Mouse (Mus musculus) adrenal gland, postnatal 10 days (tissue): ENCODE results near the gene Brd2. TPM values are rescaled to one million over a fixed set of nuclear protein-coding genes. Genes with fewer than 3 reads are reported as not detected.
A peak's percentile ranks its signal among the peaks of the same experiment; 100 is the strongest.
"Not testable (repeated sequence)": the region's sequence is repeated elsewhere in the genome, so short reads cannot be mapped to it uniquely, and the experiment has no call there.

ENCODE experiments used
- DNase-seq: peaks from one replicate; pipeline ENCODE4 v3.0.0; 2021; ENCODE audit warnings: mixed read lengths
- long read RNA-seq, 2 experiments: library from polyadenylated mRNA; stranded (forward); transcript quantifications; one replicate each; pipeline ENCODE4 v2.0.0; 2021
- total RNA-seq, 2 experiments: library from RNA; stranded (reverse); gene quantifications; 2 replicates each; pipeline ENCODE4 v1.2.3; 2021

Brd2 gene
- 100 to 1,000 TPM; 170 to 181 TPM for total RNA-seq
- long read RNA-seq, experiment 1, partial matches to known transcripts, result 17 of 85 reads
- long read RNA-seq, experiment 1, other reads (novel, unspliced or antisense), result 68 of 85 reads
- long read RNA-seq, experiment 2, full-length matches to known transcripts, result 1 of 113 reads
- long read RNA-seq, experiment 2, partial matches to known transcripts, result 0 of 113 reads
- long read RNA-seq, experiment 2, other reads (novel, unspliced or antisense), result 112 of 113 reads

- DNase-seq, result peak; percentile 98
These were observed at the start of gene Brd2 for GRCm38 (mm10) chr17:34122188-34122984. Gene Brd2 (minus strand): TSS chr17:34122634.

- peak; percentile 87 for DNase-seq
These were observed 48.6 kb upstream of the Brd2 start for GRCm38 (mm10) chr17:34170877-34171498.

DNA sequence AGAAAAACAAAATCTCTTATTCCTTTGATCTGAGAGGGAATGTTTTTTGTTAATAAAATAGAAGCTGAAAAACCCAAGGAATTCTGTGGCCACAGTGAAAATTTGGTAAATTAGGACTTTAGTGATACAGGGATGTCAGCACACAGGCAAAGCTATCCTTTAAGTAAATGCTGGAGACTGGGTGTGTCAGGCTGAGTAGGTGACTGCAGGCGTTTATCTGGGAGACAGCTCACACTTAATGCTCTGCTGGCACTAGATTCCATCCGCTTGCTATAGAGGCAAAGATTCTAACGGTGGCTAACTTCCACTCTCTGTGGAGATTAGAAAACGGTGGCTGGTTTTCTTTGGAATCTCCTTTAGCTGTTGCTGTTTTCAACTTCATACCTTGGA, 48.0 kb upstream of the Brd2 start:
- no peak for DNase-seq

- DNase-seq, result peak; percentile 54
These were observed 46.8 kb upstream of the Brd2 start for GRCm38 (mm10) chr17:34169279-34169678.

DNA sequence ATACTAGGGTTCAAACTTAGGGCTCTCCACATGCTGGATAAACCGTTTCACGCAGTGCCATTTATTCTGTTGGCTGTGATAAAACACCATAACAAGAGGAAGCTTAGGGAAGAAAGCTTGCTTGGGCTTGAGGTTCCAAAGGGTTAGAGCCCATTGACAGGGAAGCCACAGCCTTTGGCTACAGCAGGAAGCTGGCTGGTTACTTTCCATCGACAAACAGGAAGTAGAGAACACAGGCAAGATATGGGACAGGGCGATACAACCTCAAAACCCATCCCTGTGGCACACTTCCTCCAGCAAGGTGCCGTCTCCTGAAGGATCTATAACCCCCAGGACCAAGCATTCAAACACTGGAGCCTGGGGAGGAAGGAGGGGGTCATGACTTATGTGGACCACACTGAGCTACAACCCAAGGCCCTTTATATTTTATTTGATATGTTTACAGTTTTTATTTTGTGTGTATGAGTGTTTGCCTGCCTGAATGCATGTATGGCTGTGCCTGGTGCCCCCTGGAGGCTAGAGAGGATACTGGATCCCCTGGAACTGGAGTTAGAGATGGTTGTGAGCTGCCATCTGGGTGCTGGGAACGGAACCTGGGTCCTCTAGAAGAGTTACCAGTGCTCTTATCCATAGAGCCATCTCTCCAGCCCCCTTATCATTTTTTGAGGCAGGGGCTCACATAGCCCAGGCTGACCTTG, 42.7 kb upstream of the Brd2 start:
- DNase-seq, result no peak

DNA sequence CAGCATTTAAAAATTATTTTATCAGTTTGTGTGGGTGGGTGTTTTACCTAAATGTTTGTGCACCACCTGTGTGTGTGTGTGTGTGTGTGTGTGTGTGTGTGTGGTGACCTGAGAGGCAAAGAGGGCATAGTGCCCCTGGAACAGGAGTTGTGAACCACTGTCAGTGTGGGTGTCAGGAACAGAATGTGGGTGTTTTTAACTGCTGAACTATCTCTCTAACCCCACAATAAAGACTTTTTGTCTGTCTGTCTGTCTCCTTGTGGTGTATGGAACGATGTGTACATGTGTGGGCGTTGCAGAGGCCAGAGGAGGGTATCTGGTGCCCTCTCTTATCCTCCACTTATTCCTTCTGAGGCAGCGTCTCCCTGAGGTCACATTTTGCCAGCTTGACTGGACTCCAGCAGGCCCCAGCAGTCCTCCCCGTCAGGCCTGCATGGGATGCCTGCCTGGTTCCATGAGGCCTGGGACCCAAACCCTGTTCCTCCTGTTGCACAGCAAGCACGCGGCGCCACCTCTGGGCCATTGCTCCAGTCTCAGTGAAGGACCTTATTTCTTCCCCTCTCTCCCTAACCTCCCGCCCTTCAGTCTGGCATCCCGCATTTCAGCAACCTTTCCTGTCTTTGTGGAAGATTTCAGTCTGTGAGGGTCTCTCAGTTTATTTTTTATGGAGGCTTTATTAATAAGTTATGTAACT, 41.9 kb upstream of the Brd2 start:
- no peak for DNase-seq

DNA sequence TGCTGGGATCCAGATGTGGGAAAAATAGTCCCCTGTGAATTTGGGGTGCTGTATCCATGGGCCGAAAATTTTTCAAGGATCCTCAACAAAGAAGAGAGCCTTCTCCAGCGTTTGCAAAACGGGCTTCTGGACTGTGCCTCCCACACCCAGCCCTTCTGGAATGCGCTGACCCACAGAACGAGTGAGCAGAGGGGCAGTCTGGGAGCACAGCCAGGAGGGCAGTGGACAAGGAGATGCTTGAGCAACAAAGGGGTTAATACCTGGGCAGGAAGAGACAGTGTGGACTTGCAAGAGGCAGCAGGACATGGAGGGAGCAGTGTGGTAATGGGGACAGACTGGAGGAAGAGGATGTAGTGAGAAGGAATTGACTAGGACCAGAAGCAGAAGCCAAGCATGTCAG, 33.1 kb upstream of the Brd2 start:
- no peak for DNase-seq

DNA sequence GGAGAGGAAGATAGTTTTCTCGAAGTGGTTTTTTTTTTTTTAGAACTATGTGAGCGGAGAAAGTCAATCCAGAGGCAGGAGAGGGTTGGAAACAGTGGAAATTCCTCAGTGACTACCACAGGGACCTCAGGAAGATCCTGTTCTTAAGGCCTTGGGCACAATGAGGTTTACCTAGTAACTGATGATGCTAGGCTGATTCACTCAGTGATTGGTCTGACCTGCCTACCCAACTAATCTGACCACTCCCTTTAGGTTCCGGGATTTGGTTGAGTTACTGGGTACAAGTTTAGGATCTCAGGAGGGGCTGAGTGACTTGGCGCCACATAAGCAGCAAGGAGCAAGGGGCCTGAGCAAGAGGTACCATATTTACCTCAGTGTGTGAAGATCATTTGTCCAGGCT, 30.5 kb upstream of the Brd2 start, which contains the start of gene H2-DMb1:
TSS of gene H2-DMb1 (plus strand) at position 150 of the 400 bp plus-strand sequence.
- peak; percentile 64 for DNase-seq

DNA sequence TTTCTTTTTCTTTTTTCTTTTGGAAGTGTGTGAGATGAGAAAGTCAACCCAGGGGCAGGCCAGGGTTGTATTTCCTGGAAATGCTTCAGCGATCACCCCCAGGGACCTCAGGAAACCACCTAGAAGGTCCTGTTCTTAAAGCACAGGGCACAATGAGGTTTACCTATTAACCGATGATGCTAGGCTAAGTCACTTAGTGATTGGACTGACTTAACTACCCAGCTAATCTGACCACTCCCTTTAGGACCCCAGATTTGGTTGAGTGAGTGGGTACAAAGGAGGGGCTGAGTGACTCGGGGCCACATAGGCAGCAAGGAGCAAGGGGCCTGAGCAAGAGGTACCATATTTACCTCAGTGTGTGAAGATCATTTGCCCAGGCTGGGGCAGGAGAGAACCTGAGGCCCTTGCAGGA, 22.5 kb upstream of the Brd2 start:
- no peak for DNase-seq

GRCm38 (mm10) chr17:34144221-34144620, 21.8 kb upstream of the Brd2 start:
- DNase-seq, result not testable (repeated sequence)

DNA sequence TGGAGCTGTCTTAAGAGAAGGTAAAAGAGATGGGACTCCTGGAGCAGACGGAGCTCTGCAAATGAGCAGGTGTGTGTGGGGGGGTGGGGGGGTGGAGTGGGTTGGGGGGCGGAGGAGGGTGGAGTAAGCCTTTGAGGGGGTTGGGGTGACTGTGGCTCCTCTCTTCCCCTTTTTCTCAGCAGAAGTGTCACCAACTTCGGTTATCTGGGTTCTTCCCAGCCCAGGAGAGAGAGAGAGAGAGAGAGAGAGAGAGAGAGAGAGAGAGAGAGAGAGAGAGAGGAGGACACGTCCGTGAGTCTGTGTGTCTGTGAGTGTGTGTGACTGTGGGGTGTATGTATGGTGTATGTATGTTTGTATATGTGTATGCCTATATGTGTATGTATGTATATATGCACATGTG, 21.0 kb upstream of the Brd2 start:
- DNase-seq, result no peak

- peak; percentile 46 for DNase-seq
These were observed 20.6 kb upstream of the Brd2 start, which contains the start of gene H2-DMb2 for GRCm38 (mm10) chr17:34143033-34143432. Gene H2-DMb2 (plus strand): TSS chr17:34143307.

DNA sequence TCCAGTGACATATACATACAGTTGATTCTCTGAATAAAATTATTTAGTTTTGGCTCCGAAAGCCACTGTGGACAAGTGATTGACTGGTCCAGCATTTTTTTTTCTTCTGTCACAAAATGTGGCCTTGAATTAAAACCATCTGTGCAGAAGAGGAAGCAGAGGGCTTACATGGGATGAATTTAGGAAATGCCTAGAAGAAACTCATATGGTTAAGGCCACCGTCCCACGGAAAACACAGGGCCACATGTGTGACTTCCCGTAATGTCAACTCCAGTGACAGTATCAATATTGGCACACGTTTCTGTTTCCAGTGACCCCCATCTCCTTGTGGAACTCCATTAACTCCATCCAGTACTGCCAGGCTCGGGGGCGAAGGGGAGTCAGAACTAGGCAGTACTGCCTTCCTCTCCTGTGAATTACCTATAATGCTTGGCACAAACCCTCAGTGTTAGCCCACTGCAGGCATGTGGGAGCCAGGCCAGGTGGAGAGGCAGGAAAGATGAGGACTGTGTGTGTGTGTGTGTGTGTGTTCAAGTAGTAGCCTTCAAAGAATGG, 20.1 kb upstream of the Brd2 start:
- no peak for DNase-seq

GRCm38 (mm10) chr17:34141448-34141847, 19.0 kb upstream of the Brd2 start:
- no peak for DNase-seq

DNA sequence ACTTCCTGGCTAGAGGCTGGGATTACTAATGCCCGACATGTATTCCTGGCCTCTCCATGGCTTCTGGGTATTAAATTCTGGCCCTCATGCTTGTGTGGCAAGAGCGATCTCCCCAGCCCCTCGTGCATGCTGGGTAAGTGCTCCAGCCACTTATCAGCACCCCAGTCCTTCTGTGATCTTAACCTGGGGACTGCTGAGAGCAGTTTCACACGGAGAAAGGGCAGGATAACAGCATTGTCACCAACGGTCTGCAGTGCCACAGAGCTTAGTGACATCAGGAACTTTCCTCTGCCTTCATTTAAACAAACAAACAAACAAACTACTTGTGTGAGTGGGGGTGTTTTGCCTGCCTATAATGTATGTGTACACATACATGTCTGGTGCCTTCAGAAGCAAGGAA, 17.8 kb upstream of the Brd2 start:
- DNase-seq, result no peak

- DNase-seq, result no peak
These were observed 17.0 kb upstream of the Brd2 start for GRCm38 (mm10) chr17:34139416-34139815.

DNA sequence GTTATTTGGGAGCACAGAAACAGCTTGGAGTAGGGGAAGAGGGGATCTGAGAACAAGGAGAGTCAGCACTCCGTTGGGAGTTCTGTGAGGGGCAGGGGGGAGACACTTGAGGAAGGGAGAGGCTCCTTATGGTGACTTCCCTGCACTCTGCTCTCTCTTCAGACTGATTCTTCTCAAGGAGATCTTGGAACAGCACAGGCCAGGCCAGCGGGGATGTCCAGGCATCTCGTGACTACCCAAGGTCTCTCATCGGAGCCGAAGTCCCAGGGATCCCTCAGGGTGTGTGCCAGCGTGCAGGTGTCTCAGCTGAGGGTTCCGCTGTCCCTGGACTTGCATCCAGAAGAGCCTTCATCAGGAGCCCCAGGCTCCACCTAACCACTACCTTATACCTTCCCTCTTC, 16.2 kb upstream of the Brd2 start:
- DNase-seq, result no peak

- no peak for DNase-seq
These were observed 15.2 kb upstream of the Brd2 start for GRCm38 (mm10) chr17:34137601-34138000.

DNA sequence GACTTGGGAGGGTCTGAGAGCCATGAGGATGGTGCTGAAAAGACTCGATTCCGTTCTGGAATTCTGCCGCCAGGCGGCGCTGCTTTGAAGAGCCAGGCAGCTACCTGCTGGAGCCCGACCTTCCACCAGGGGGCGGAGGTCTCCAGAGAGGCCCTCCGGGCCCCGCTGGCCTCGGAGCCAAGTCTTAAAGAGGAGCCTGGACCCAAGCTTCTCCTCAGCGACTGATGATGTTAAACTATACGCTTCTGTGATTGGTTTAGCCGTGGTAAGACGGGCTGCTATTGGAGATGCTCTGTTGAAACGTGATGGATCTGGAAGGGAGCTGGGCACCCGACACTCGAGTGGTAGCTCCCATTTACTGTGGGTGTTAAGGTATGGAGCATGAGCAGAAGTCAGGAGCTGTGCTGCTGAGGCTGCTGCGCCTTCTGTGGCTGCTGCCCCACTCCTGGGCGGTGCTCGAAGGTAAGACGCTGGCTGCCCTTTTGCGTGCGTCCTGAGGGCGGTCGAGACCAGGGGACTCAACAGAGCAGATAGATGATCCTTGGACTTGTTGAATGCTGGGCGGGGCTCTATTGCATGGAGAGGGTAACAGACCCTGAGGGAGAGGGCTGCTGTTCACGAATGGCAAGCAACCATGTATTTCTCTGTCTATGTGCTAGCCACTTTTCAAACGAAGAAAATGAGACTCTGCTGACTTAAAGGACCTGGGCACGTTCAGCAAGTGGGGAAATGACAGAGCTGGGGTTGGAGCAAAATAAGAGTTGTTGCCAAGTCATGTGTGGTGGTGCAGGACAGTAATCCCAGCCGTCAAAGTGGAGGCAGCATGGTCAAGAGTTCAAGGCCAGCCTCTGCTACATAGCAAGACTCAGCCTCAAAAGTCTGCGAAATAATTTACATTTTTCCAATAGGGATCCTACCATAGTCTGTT, 13.1 kb upstream of the Brd2 start:
- DNase-seq, result peak; percentile 100

- no peak for DNase-seq
These were observed 12.0 kb upstream of the Brd2 start for GRCm38 (mm10) chr17:34134451-34134850.

DNA sequence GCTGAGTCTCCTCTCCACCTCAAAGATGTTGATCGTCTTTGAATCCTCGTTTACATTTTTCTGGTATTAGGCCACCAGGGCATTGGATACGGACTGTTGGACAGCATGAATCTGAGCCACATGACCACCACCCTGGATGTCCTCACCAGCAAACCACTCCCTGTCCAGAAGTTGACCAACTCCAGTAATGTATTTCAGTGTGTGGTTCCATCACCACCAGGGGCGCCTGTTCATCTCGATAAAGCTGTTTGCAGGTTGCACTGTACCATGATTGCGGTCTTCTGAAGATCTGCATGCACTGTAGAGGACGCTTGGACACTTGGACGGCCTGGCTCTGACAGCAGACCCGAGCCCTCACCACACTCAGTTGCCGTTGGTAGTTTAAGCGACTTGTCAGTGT, 10.9 kb upstream of the Brd2 start:
- no peak for DNase-seq
